Mouse (Mus musculus) ES-Bruce4 (cell line): ENCODE results near the gene Opa3. TPM values are rescaled to one million over a fixed set of nuclear protein-coding genes. Genes with fewer than 3 reads are reported as not detected.
"Not testable (repeated sequence)": the region's sequence is repeated elsewhere in the genome, so short reads cannot be mapped to it uniquely, and the experiment has no call there.

Experiments
- H3K27ac ChIP-seq: 2 replicates; pipeline ENCODE4 v1.5.1; 2012; ENCODE audit warnings: low read length, inconsistent platforms; ENCODE audit not compliant: insufficient read depth
- H3K27me3 ChIP-seq: 2 replicates; pipeline ENCODE4 v1.6.1; 2012; ENCODE audit warnings: mild to moderate bottlenecking, low read length, inconsistent platforms; ENCODE audit not compliant: control insufficient read depth, poor library complexity, insufficient read depth, severe bottlenecking
- H3K36me3 ChIP-seq: 2 replicates; pipeline ENCODE4 v1.6.1; 2012; ENCODE audit warnings: inconsistent platforms, mild to moderate bottlenecking, low read length, moderate library complexity; ENCODE audit not compliant: control insufficient read depth, poor library complexity, insufficient read depth, severe bottlenecking
- H3K4me1 ChIP-seq: one replicate; pipeline ENCODE4 v1.8.1; 2011; ENCODE audit warnings: low read length; ENCODE audit not compliant: control insufficient read depth, insufficient read depth
- H3K4me3 ChIP-seq: 2 replicates; pipeline ENCODE4 v1.5.1; 2011; ENCODE audit warnings: low read depth, mild to moderate bottlenecking, low read length
- H3K9ac ChIP-seq: 2 replicates; pipeline ENCODE4 v1.6.1; 2012; ENCODE audit warnings: low read depth, mild to moderate bottlenecking, inconsistent platforms; ENCODE audit not compliant: poor library complexity, severe bottlenecking
- H3K9me3 ChIP-seq: replicated peaks from 2 replicates; pipeline ENCODE4 v1.6.1; 2012; ENCODE audit warnings: mild to moderate bottlenecking, low read length, inconsistent platforms; ENCODE audit not compliant: control insufficient read depth, poor library complexity, insufficient read depth, severe bottlenecking
- CTCF ChIP-seq: IDR thresholded peaks from one replicate; pipeline ENCODE4 v1.8.1; 2011; ENCODE audit warnings: low read depth, low read length
- EP300 ChIP-seq: IDR thresholded peaks from 2 replicates; pipeline ENCODE4 v1.6.1; 2011; ENCODE audit warnings: low read depth, low read length; ENCODE audit not compliant: insufficient read depth
- POLR2A ChIP-seq: IDR thresholded peaks from one replicate; pipeline ENCODE4 v1.8.1; 2011; ENCODE audit warnings: low read length; ENCODE audit not compliant: insufficient read depth
- polyA plus RNA-seq: library from polyadenylated mRNA; stranded (reverse); fragments of >200 nt; gene quantifications from 2 replicates; pipeline ENCODE4 v1.2.4, GENCODE M21; 2011; ENCODE audit warnings: low read depth; ENCODE audit not compliant: missing spikeins, insufficient read depth, insufficient read length

The Opa3 gene
- polyA plus RNA-seq, 1 experiment: 22.3 TPM

DNA sequence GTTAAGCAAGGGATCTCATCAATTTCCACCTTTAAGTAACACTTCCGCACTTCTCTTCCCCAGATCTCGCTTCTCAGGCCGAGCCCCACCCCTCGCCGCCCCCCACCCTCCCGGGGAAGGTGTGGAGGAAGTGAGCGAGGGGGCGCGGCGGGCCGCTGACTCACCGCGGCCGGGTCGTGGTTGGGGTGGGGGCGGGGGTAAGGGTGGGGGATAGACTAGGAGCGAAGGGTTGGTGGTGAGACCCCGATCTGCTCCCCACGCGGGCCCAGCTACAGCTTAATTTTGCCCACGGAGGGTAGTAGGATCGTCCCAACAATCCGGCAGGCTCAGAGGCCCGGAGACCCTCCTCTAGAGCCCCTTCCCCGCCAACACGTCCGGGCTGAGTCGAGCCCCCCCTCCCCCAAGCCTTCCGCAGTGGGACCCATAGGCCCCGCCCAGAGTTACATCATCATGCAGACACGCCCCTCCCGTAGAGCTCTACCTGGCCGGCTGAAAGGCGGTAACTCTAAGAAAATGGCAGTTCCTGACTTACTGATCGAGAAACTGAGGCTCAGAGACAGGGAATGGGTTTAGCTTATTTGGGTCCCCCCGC lies 44.1 kb downstream of the Opa3 start:
- Histone ChIP-seq H3K9ac (peak overlapping the region; percentile 95), H3K4me3 (peak overlapping the region; percentile 92), H3K9me3 (no peaks in the 10 kb centered on the region), H3K4me1 (peaks cover 3% of the 10 kb centered on the region), H3K27me3 (no peaks in the 10 kb centered on the region), H3K27ac (peak overlapping the region; percentile 97), H3K36me3 (no peaks in the 10 kb centered on the region)
- TF ChIP-seq POLR2A: no peak
- no peak for TF ChIP-seq EP300
- TF ChIP-seq CTCF: no peak

DNA sequence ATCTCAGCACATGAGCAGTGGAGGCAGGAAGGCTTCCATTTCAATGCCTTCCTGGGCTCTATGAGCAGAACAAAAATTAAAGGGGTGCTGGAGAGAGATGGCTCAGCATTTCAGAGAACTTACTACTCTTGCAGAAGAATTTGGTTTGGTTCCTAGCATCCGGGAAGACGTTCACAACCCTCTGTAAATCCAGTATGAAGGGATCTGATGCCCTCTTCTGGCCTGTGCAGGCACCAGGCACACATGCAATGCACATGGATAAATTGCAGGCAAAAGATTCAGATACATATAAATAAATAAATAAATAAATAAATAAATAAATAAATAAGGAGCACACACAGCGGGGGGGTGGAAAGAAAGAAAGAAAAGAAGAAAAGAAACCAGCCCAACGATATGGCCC lies 48.1 kb downstream of the Opa3 start:
- Histone ChIP-seq H3K36me3 (no peaks in the 10 kb centered on the region), H3K4me3 (no peak overlapping the region), H3K4me1 (no peaks in the 10 kb centered on the region), H3K9me3 (no peaks in the 10 kb centered on the region), H3K9ac (no peak overlapping the region), H3K27ac (no peak overlapping the region), H3K27me3 (no peaks in the 10 kb centered on the region)
- TF ChIP-seq EP300 (no peak), CTCF (peak; percentile 67)

DNA sequence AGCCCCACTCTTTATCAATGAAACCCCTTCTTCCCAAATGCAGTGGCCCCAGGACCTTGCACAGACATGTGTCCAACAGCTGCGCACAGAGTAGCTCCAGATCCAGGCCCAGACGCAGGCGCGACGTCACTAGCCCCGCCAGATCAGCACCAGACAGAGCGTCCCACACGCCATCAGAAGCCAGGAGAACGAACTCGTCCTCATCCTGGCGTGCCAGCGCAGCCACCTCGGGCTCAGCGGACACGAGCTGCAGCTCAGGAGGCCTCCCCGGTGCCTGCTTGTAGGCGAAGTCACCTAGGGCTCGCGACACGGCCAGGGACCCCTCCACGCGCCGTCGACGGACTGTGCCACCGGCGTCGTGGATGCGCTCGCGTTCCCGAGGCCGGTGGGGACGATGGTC lies 50.9 kb downstream of the Opa3 start:
- Histone ChIP-seq H3K4me3 (peak overlapping the region; percentile 73), H3K9me3 (no peaks in the 10 kb centered on the region), H3K27me3 (no peaks in the 10 kb centered on the region), H3K36me3 (no peaks in the 10 kb centered on the region), H3K9ac (peak overlapping the region; percentile 70), H3K27ac (no peak overlapping the region), H3K4me1 (no peaks in the 10 kb centered on the region)
- TF ChIP-seq CTCF (no peak), EP300 (no peak), POLR2A (no peak)

DNA sequence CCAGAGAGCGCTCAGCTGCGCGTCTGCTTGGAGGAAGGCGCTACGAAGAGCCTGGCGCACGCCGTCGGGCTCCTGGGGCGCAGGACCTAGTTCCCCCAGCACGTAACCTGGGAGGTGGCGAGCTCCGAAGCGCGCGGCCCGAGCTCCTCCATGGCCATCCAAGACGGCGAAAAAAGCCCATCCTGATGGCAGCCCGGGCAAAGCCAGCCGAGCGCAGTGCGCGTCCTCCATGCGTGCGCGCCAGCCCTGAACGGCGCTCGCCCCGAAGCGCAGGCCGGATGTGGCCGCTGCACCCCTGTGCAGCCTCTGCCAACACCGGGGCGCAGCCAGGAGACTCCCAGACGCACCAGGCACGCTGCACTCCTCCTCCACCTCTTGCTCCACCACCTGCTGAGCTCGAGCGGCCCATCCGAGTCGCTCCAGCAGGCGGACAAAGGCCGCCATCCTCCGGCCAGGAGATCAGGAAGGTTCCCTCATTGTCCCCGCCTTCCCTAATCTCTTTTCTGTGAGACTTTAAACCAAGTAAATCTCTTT lies 51.5 kb downstream of the Opa3 start, which contains the start of gene Ppm1n:
TSS of gene Ppm1n (minus strand) at position 484 of the 534 bp plus-strand sequence.
- Histone ChIP-seq H3K4me3 (peak within 1 kb of the TSS; percentile 73), H3K36me3 (no peaks in the 10 kb centered on the region), H3K9ac (peak within 1 kb of the TSS; percentile 70), H3K27me3 (no peaks in the 10 kb centered on the region), H3K4me1 (no peaks in the 10 kb centered on the region), H3K9me3 (no peaks in the 10 kb centered on the region), H3K27ac (peak within 1 kb of the TSS; percentile 54; the same call in 1 of the 2 replicates)
- TF ChIP-seq EP300: 0 out of 2 replicates have a peak, but pooled peaks have one; percentile 9
- TF ChIP-seq CTCF: no peak
- no peak for TF ChIP-seq POLR2A

DNA sequence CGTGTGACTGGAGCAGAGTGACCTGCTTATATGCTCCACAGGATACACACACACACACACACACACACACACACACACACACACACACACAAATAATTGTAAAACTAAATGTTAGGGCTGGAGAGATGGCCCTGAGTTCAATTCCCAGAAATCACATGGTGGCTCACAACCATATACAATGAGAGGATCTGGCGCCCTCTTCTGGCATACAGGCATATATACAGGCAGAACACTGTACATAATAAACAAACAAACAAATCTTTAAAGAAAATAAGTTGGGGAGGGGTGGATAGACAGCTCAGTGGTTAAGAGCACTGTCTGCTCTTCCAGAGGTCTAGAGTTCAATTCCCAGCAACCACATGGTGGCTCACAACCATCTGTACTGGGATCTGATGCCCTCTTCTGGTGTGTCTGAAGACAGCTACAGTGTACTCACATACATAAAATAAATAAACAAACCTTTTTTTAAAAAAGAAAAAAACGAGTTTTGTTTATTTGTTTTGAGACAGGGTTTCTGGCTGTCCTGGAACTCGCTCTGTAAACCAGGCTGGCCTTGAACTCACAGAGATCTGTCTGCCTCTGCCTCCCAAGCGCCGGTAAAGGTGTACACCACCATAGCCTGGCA lies 53.7 kb downstream of the Opa3 start:
- not testable (repeated sequence) for H3K4me1 ChIP-seq, H3K9ac ChIP-seq, H3K27me3 ChIP-seq, H3K36me3 ChIP-seq, H3K9me3 ChIP-seq
- peak overlapping the region; percentile 54; the same call in 1 of the 2 replicates for H3K27ac ChIP-seq
- H3K4me3 ChIP-seq: peak overlapping the region; percentile 92

DNA sequence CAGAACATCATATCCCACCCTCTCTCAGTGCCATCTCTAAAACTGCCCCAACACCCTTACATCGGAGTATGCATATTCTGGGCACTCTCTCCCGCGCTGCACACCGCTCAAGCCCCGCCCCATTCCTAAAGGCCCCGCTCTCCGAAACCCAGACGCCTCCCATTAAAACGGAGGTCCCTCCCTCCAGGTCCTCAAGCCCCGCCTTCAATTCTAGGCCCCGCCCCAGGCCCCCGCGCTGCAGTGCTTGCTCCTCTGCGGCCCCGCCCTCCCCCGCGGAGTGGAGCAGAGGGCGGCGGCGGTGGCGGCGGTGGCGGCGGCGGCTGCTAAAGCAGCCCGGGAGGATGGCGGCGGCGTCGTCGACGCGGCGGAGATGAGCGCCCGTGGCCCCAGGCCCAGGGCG lies 54.3 kb downstream of the Opa3 start, which contains the start of gene Rtn2:
TSS of gene Rtn2 (plus strand) at position 240 of the 400 bp plus-strand sequence.
- Histone ChIP-seq H3K4me3 (peak within 1 kb of the TSS; percentile 92), H3K36me3 (no peaks in the 10 kb centered on the region), H3K4me1 (no peaks in the 10 kb centered on the region), H3K9me3 (no peaks in the 10 kb centered on the region), H3K27ac (peak within 1 kb of the TSS; percentile 54; the same call in 1 of the 2 replicates), H3K9ac (peak within 1 kb of the TSS; percentile 77), H3K27me3 (no peaks in the 10 kb centered on the region)
- TF ChIP-seq POLR2A: no peak
- no peak for TF ChIP-seq CTCF
- TF ChIP-seq EP300: no peak
